Mouse (Mus musculus): ENCODE measurements around the gene Gm3336. TPM values are rescaled to one million over a fixed set of nuclear protein-coding genes. Genes with fewer than 3 reads are reported as not detected.

Gm3336 gene
- polyA plus RNA-seq, 1 experiment from 2014 or later = 32.2 TPM

GRCm38 (mm10) chr8:70723486-70724210, 5.3 kb downstream of the Gm3336 start, which contains the start of gene Pde4c:
TSS of gene Pde4c (plus strand) at chr8:70723720.
- no peak for TF ChIP-seq CTCF (IDR thresholded peaks at IDR 0.05; ENCODE audit: low read depth)
- no peak for TF ChIP-seq EP300 (optimal IDR thresholded peaks at IDR 0.05)
- Histone ChIP-seq H3K36me3 (ENCODE audit: control insufficient read depth, insufficient read depth, low read length) (no peaks in the 10 kb centered on the region), H3K4me3 (ENCODE audit: low read depth, low read length) (no peak within 1 kb of the TSS), H3K4me2 (replicated peaks; ENCODE audit: low read depth) (no peak within 1 kb of the TSS), H3K27me3 (ENCODE audit: control insufficient read depth, insufficient read depth, low read length) (no peaks in the 10 kb centered on the region), H3K27ac (replicated peaks) (no peak within 1 kb of the TSS), H3K9me3 (ENCODE audit: control insufficient read depth, low read length) (no peaks in the 10 kb centered on the region), H3K4me1 (replicated peaks; ENCODE audit: control insufficient read depth, insufficient read depth) (no peaks in the 10 kb centered on the region), H3K9ac (ENCODE audit: low read length) (no peak within 1 kb of the TSS)
- ATAC-seq (ENCODE audit: low FRiP score, low TSS enrichment) = no peak
- no peak for DNase-seq (ENCODE audit: low spot score)
- 41% methylated on average over 7 of the region's 7 CpGs for WGBS

GRCm38 (mm10) chr8:70724216-70724615, 5.9 kb downstream of the Gm3336 start:
- Histone ChIP-seq H3K9me3 (ENCODE audit: control insufficient read depth, low read length) (no peaks in the 10 kb centered on the region), H3K27ac (replicated peaks) (no peak overlapping the region), H3K4me2 (replicated peaks; ENCODE audit: low read depth) (no peak overlapping the region), H3K27me3 (ENCODE audit: control insufficient read depth, insufficient read depth, low read length) (peaks cover under 1% of the 10 kb centered on the region; the same call in 1 of the 2 replicates), H3K36me3 (ENCODE audit: control insufficient read depth, insufficient read depth, low read length) (no peaks in the 10 kb centered on the region), H3K9ac (ENCODE audit: low read length) (no peak overlapping the region), H3K4me1 (replicated peaks; ENCODE audit: control insufficient read depth, insufficient read depth) (no peaks in the 10 kb centered on the region), H3K4me3 (ENCODE audit: low read depth, low read length) (no peak overlapping the region)
- DNase-seq (ENCODE audit: low spot score) = no peak
- TF ChIP-seq EP300 (optimal IDR thresholded peaks at IDR 0.05) (no peak), CTCF (IDR thresholded peaks at IDR 0.05; ENCODE audit: low read depth) (no peak)
- no peak for ATAC-seq (ENCODE audit: low FRiP score, low TSS enrichment)
- WGBS = 70% methylated on average over 12 of the region's 12 CpGs

GRCm38 (mm10) chr8:70725792-70726447, 7.6 kb downstream of the Gm3336 start:
- H3K27ac ChIP-seq (replicated peaks) = no peak overlapping the region
- peaks cover 3% of the 10 kb centered on the region; the same call in 1 of the 2 replicates for H3K27me3 ChIP-seq (ENCODE audit: control insufficient read depth, insufficient read depth, low read length)
- H3K9ac ChIP-seq (ENCODE audit: low read length) = no peak overlapping the region
- H3K9me3 ChIP-seq (ENCODE audit: control insufficient read depth, low read length) = no peaks in the 10 kb centered on the region
- H3K4me2 ChIP-seq (replicated peaks; ENCODE audit: low read depth) = no peak overlapping the region
- 21% methylated on average over 14 of the region's 14 CpGs for WGBS
- H3K4me1 ChIP-seq (replicated peaks; ENCODE audit: control insufficient read depth, insufficient read depth) = no peaks in the 10 kb centered on the region
- peak; percentile 64 for DNase-seq (ENCODE audit: low spot score)
- H3K4me3 ChIP-seq (ENCODE audit: low read depth, low read length) = no peak overlapping the region
- no peak for ATAC-seq (ENCODE audit: low FRiP score, low TSS enrichment)
- no peak for TF ChIP-seq EP300 (optimal IDR thresholded peaks at IDR 0.05)
- TF ChIP-seq CTCF (IDR thresholded peaks at IDR 0.05; ENCODE audit: low read depth) = no peak
- H3K36me3 ChIP-seq (ENCODE audit: control insufficient read depth, insufficient read depth, low read length) = no peaks in the 10 kb centered on the region

- no peaks in the 10 kb centered on the region for H3K36me3 ChIP-seq (ENCODE audit: control insufficient read depth, insufficient read depth, low read length)
- no peak overlapping the region for H3K4me3 ChIP-seq (ENCODE audit: low read depth, low read length)
- H3K27ac ChIP-seq (replicated peaks) = no peak overlapping the region
- DNase-seq (ENCODE audit: low spot score) = no peak
- H3K4me2 ChIP-seq (replicated peaks; ENCODE audit: low read depth) = no peak overlapping the region
- H3K9ac ChIP-seq (ENCODE audit: low read length) = no peak overlapping the region
- 43% methylated on average over 11 of the region's 11 CpGs for WGBS
- no peaks in the 10 kb centered on the region for H3K9me3 ChIP-seq (ENCODE audit: control insufficient read depth, low read length)
- H3K27me3 ChIP-seq (ENCODE audit: control insufficient read depth, insufficient read depth, low read length) = peaks cover 3% of the 10 kb centered on the region; the same call in 1 of the 2 replicates
- ATAC-seq (ENCODE audit: low FRiP score, low TSS enrichment) = no peak
- H3K4me1 ChIP-seq (replicated peaks; ENCODE audit: control insufficient read depth, insufficient read depth) = no peaks in the 10 kb centered on the region
- TF ChIP-seq EP300 (optimal IDR thresholded peaks at IDR 0.05) (no peak), CTCF (IDR thresholded peaks at IDR 0.05; ENCODE audit: low read depth) (no peak)
Observed at GRCm38 (mm10) chr8:70726721-70727120, 8.4 kb downstream of the Gm3336 start.

- ATAC-seq (ENCODE audit: low FRiP score, low TSS enrichment) = peak; percentile 30
- peak; percentile 55 for TF ChIP-seq CTCF (IDR thresholded peaks at IDR 0.05; ENCODE audit: low read depth)
- no peak for TF ChIP-seq EP300 (optimal IDR thresholded peaks at IDR 0.05)
- 3% methylated on average over 34 of the region's 34 CpGs for WGBS
Observed at GRCm38 (mm10) chr8:70729808-70730475, 11.6 kb downstream of the Gm3336 start.

More at GRCm38 (mm10) chr8:70729808-70730475, 11.6 kb downstream of the Gm3336 start:
- no peaks in the 10 kb centered on the region for H3K4me1 ChIP-seq (replicated peaks; ENCODE audit: control insufficient read depth, insufficient read depth)
- H3K4me2 ChIP-seq (replicated peaks; ENCODE audit: low read depth) = peak overlapping the region; percentile 49
- H3K27me3 ChIP-seq (ENCODE audit: control insufficient read depth, insufficient read depth, low read length) = peaks cover 3% of the 10 kb centered on the region; the same call in 1 of the 2 replicates
- H3K36me3 ChIP-seq (ENCODE audit: control insufficient read depth, insufficient read depth, low read length) = no peaks in the 10 kb centered on the region
- DNase-seq (ENCODE audit: low spot score) = peak; percentile 57
- H3K9ac ChIP-seq (ENCODE audit: low read length) = no peak overlapping the region
- no peaks in the 10 kb centered on the region for H3K9me3 ChIP-seq (ENCODE audit: control insufficient read depth, low read length)
- no peak overlapping the region; the same call in 1 of the 2 replicates for H3K4me3 ChIP-seq (ENCODE audit: low read depth, low read length)
- no peak overlapping the region for H3K27ac ChIP-seq (replicated peaks)
